In genomic region chr2:121195466-121195865, GRCm38 (mm10) we compare ENCODE assay signal across 23 mouse cellular contexts. TPM values are rescaled to one million over a fixed set of nuclear protein-coding genes. Genes with fewer than 3 reads are reported as not detected.
DNase-seq lines count a peak whose midpoint lies in the region; ATAC-seq lines count a peak whose summit lies in the region.
"Had no signal": no experiment of that assay in that cellular context is flagged by ENCODE, and none has a peak within 500 bp of the region (broad histone marks: within the 10 kb centered on the region; RNA-seq: fewer than 3 reads in every experiment).

No protein-coding gene starts in this region.

- peak; percentile 83 for ATAC-seq in frontal cortex, adult (ENCODE audit: low TSS enrichment)
- ATAC-seq: hindbrain, postnatal 0 days; intestine, postnatal 0 days; liver, embryonic 12.5 days; liver, postnatal 0 days; Patski had no signal

- DNase-seq in frontal cortex, postnatal 14 days (ENCODE audit: low spot score in 2 of 2) = no peak
- peak; percentile 22 for DNase-seq in layer of hippocampus, adult 9-11 months
- DNase-seq in layer of hippocampus, postnatal 25 days (ENCODE audit: extremely low spot score in 1 of 2, low spot score in 1 of 2) = no peak
- DNase-seq in brain, adult 2 months (ENCODE audit: low read depth, low spot score) = peak; percentile 86
- DNase-seq in left cerebral cortex, postnatal 25 days (ENCODE audit: low spot score in 2 of 2) = peak; percentile 38 to 87
- no peak for DNase-seq in liver
- DNase-seq in gastrocnemius, adult 8-10 months (ENCODE audit: low spot score in 2 of 2) = no peak
- DNase-seq: adrenal gland, postnatal 14 days; cerebellum, adult 18-20 months; cerebellum, postnatal 10 days; gastrocnemius, postnatal 10 days; heart, postnatal 36 days; kidney, adult 9 months; kidney, postnatal 14 days; liver, postnatal 0 days; lung, postnatal 36 days; thymus, adult 2 months; thymus, postnatal 36 days had no signal

- intact Hi-C loops in left cerebral cortex, postnatal 25 days (cut with DNase I) = loop anchor here (2.0 to 5.0 kb wide), 3 partner anchors 77 to 162 kb away; partner anchors contain the start of genes Ckmt1 and Ppip5k1

RNA-seq across cellular contexts. Expression of gene Zscan29, which starts 24.5 kb away (rescaled TPM):
- 1 to 10 TPM; 6.1 to 6.4 TPM for total RNA-seq in layer of hippocampus, postnatal 25 days (2021)
- total RNA-seq in left cerebral cortex, postnatal 25 days (2021) = 1 to 10 TPM; 6.5 to 7.1 TPM
- 1 to 10 TPM; 3.8 to 4.9 (median 4.5) TPM for total RNA-seq in gastrocnemius, adult 8-10 months (2022)

RNA-seq across cellular contexts. Expression of gene Tubgcp4, which starts 25.0 kb away (rescaled TPM):
- 10 to 100 TPM; 34.8 to 37.8 TPM for total RNA-seq in layer of hippocampus, postnatal 25 days (2021)
- total RNA-seq in left cerebral cortex, postnatal 25 days (2021) = 10 to 100 TPM; 44.7 to 49.4 TPM
- total RNA-seq in gastrocnemius, adult 8-10 months (2022) = 10 to 100 TPM; 10.2 to 16.5 (median 11.7) TPM

RNA-seq across cellular contexts. Expression of gene Lcmt2, which starts 55.0 kb away (rescaled TPM):
- 1 to 10 TPM; 7.7 to 9.2 TPM for total RNA-seq in layer of hippocampus, postnatal 25 days (2021)
- 1 to 10 TPM; 7.9 to 8.1 TPM for total RNA-seq in left cerebral cortex, postnatal 25 days (2021)
- 1 to 10 TPM; 3.5 to 5.0 (median 4.0) TPM for total RNA-seq in gastrocnemius, adult 8-10 months (2022)

RNA-seq across cellular contexts. Expression of gene Adal, which starts 55.2 kb away (rescaled TPM):
- 10 to 100 TPM; 17.9 to 19.6 TPM for total RNA-seq in layer of hippocampus, postnatal 25 days (2021)
- total RNA-seq in left cerebral cortex, postnatal 25 days (2021) = 10 to 100 TPM; 20.0 to 22.1 TPM
- total RNA-seq in gastrocnemius, adult 8-10 months (2022) = 10 to 100 TPM; 13.4 to 18.9 (median 17.1) TPM

Comparison
In these comparisons a context has a peak if more than half of its experiments do, and no peak if none do; other contexts are left out.
1. DNase-seq: peak in layer of hippocampus, adult 9-11 months (single experiment), brain, adult 2 months (single experiment) and left cerebral cortex, postnatal 25 days (2 of 2); none in frontal cortex, postnatal 14 days (0 of 2), layer of hippocampus, postnatal 25 days (0 of 2), liver (single experiment) and gastrocnemius, adult 8-10 months (0 of 2).